Mouse (Mus musculus): ENCODE data around the gene Ear1.
"Not testable (repeated sequence)": the region's sequence is repeated elsewhere in the genome, so short reads cannot be mapped to it uniquely, and the experiment has no call there.

Gene Ear1

DNA sequence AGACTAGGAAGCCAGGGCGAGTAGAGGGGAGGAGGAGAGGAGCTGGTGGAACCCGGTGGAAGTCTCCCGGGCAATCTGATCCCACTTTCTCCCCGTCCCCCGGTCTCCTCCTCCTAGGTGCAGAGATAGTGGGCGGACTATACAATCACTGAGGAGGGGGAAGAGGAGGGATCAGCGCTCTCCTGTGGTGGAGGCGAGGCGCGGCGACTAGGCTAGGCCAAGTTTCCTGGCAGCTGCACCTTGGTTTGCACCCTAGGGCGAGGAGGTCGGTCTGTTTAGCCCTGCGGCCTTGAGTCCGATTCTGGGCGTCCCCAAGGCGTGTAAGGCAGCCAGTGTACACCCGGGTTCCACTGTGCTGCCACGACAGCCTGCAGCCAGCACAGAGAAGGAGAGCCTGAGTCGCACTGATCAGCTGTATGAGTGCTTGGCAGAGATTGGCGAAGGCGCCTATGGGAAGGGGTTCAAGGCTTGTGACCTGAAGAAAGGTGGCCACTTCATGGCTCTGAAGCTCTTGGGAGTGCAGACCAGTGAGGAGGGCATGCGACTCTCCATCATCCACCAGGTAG lies 78.3 kb downstream of the Ear1 start:
- DNase-seq (ENCODE audit: low spot score), result not testable (repeated sequence)

DNA sequence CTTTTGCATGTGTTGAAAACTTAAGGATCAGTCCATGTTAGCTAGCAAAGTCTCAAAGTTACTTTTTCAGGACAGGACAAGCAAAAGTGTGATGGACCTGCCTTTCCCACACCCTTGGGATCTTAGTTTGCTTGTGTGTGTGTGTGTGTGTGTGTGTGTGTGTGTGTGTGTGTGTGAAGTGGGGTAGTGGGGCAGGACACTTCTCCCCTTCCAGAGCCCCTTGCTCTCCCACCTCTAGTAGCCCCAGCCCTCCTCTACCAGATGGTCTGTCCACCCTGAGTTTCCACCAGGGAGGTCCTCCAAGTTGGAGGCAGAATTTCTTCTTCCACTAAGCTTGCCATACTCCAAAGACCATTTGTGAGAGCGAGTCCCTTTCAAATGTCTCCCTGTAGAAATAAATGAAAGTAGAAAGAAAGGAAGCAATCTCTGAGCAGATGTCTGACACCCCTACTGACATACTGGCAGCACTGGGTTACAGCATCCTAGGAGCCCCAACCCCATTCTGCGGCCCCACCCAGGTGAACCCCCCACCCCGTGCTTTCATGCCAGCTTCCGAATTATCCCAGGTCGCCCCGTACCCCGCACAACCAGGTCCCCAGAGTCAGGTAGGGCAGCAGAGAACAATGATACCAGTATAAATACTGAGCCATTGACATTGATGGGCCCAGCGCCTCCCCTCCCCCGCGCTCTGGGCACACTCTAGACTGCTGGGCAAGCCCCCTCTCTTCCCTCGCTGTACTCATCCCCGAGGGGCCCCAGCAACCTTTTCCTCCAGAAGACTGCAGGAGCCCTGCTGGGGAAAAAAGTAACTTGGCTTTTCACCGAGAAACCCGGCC lies 79.0 kb downstream of the Ear1 start:
- DNase-seq (ENCODE audit: low spot score), result no peak

DNA sequence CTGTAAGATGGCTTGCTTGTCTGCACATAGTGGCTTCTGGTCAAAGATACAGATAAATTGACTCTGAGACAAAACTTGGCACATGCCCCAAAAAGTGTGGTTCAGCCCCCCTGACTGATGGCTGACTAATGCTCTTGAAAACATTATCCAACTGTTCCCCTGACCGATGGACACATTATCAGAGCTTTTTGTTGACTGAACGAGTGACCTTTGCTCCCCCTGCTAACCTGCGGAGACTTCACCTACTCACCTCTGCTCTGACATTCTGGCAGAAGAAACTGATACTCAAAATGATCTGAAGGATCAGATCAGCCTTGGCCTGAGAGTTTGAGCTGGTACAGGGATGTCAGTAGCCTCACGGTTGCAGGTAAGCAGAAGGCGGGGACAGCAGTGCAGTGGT lies 81.5 kb downstream of the Ear1 start:
- DNase-seq (ENCODE audit: low spot score), result not testable (repeated sequence)

DNA sequence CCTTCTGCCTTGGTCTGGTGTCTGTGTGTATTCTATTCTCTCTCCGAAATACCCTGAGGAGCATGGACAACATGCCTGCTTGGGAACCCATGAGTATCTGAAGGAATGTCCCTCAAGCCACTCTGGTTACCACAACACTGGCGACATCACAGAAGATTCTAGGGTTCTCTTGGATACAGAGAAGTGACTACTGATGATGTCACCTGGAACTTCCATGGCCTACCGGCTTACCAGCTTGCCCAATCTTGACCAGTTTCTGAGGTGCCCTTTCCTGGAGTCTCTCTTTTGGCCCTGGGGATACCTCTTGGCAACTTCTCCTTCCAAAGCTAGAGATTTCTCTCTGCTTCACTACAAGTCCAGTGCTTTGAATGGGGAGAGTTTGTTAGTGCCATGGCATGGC lies 90.7 kb downstream of the Ear1 start, which contains the start of gene Gm8180:
Gm8180 (minus strand) TSS at position 101 of the 400 bp plus-strand sequence.
- not testable (repeated sequence) for DNase-seq (ENCODE audit: low spot score)
